Mouse (Mus musculus): ENCODE results near the gene Kcnj2. TPM values are rescaled to one million over a fixed set of nuclear protein-coding genes. Genes with fewer than 3 reads are reported as not detected.

Kcnj2 gene
- total RNA-seq, 2 experiments from 2014 or later = 15.8 to 17.7 TPM

DNA sequence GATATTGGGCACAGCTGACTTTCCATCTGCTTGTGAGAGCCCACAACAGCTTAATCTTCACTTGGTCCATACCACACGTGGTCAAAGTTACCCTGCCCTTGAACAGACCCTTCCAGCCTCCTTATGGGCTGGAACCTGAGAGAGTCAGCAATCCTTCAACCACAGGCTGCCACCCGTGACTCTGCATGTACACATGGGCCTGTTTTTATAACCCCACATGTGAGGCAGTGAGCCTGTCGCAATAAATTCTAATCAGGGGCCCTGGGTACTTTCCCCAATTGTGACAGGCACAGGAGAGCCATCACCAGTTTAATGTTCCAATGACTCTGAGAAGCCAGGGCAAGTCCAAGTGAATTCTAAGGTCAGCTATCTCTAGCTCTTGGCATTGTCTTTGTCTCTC is 22.8 kb downstream of the Kcnj2 start:
- DNase-seq (ENCODE audit: low spot score in 2 of 2) = no peak

DNA sequence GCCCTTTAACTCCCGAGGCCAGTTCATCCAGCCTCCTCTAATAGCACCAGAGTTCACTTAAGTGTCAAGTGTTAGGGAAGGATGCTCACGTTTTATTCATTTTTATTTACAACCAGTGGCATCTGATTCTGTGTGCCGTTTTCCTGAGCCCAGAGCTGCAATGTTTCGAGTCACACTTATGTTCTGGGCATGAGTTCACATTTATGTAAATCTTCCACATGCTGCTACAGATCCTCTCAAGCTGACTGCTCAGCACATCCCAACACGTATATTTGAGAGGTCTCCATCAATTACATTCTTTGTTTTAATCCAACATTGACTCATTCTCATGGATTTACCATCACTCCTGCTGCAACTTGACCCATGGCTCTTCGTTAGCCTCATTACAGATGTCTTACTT is 25.2 kb downstream of the Kcnj2 start:
- no peak for DNase-seq (ENCODE audit: low spot score in 2 of 2)

DNA sequence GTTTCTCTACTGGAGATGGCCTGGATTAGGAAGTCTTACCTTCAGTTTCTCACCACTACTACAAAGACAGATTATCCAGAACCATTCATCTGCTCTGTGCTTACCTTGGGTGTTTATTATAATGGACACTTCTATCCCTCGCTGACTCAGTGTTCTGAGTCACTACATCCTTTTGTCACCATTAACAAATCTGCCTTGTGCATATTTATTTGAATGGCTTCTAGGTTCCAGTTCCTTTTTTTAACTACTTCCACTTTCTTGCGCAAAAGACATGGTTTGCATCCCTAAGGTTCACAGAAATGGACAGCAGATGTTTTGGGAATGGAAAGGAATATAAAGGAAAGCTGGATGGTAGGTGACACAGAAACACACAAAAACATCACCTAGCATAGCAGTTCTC is 27.0 kb downstream of the Kcnj2 start:
- DNase-seq (ENCODE audit: low spot score in 2 of 2) = no peak

DNA sequence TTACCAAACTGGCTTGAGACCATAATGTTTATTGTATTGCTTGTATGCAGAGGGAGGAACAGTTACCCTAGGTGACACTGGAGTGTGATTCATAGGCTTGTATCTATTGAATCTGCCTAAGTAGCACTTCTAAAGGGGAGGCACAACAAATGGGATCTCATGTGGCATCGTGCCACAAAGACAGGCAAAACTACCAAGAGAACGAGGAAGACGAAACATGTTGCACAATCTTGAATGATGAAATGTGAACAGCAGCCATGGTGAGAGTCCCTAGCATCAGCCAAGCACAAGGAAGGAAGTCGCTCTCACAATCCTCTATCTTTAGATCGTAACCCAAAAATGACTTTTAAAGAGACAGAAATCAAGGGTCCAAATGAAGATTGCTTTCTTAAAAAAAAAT is 30.6 kb downstream of the Kcnj2 start:
- no peak for DNase-seq (ENCODE audit: low spot score in 2 of 2)

DNA sequence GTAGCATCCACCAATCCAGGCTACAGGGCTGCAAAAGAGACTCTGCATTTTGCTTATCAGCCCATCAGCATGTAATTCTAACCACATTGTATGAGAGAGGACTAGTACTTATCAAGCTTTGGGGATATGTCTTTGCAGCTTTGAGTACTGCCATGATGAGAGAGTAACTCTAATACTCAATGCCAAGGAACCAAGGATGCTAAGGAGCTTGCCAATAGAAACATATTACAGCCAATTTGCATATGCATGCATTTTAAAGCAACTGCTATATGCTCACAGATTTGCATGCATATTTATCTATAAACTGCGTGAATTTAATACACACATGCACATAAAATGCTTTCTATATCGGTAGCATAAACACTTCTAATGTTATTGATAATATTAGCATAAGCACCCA is 34.2 kb downstream of the Kcnj2 start:
- no peak for DNase-seq (ENCODE audit: low spot score in 2 of 2)

DNA sequence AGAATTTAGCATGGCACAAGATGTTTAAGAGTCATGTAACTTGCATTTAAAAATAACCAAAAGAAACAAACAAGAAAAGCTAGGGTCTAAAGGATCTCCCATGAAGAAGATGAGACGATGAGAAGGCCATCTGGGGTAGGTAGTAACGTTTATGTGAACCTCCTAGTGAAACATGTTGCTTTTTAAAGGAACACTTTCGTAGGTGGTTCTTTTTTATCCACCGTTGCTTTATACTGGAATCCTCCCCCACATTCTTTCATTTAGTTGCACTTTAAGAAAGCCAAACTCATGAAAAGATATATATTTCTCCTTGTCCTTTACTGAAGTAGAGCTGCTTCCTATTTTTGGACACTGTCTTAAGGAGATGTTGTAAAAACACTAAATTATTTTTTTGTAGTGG is 34.7 kb downstream of the Kcnj2 start:
- DNase-seq (ENCODE audit: low spot score in 2 of 2) = no peak

DNA sequence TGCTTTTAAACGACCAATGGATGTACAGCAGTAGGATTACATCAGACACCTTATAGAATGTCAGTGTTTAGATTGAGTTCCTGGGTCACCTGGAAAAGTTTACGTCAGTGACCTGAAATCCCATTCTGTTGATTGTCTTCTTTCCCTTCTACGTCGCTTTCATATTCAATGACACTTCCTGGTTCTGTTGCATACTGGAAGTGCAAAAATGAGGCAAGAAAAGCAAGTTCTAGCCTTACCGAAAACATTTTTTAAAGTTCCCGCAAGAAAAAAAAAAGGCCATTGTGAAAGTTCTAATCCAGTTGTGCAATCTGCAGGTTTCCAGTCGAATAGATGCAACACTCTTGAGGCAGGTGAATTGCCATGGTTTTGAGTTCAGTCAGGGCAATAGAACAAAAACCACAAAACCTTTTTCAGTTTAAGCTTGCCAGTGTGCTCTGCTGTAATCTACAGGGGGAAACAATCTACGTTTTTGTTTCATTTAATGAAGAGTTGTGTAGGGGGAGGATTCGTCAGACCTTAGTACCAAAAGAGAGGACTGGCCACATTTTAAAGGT is 35.7 kb downstream of the Kcnj2 start:
- no peak for DNase-seq (ENCODE audit: low spot score in 2 of 2)

DNA sequence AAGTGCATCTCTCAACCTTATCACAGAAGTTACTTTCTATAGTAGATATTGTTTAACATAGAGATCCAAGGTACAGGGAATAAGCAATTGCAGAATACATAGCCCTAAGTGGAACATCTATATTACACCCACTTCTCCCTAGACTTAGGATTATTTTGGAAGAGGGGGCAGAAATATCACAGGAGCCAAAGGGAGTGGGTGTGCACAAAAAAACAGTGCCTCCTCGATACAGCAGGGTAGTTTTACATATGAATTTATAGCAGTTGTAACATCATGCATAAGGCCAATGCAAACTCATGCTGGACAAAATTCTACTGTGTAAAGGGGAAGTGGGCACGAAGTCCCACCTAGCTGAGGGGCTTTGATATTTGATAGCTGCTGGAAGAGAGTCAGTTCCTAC is 38.5 kb downstream of the Kcnj2 start:
- DNase-seq (ENCODE audit: low spot score in 2 of 2) = peak in 1 of 2 experiments; percentile 25

DNA sequence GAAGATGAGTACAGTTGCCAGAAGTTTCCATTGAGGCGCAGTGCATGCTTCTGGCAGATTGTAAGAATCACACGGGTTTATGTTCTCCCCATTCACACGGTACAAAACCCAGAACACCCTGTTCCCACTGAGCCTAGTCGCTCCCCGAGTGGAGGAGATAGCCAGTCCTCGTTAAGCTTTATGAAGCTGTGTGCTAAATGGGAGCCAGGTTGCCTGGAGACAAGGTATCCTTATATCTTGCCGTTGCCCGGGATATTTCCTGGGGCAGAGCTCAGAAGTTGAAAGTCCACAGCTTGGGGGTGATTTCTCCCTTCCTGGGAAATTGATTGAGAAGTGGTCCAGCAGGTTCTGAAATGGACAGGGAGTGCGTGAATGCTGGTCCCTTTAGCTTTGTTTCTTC is 42.2 kb downstream of the Kcnj2 start:
- no peak for DNase-seq (ENCODE audit: low spot score in 2 of 2)

DNA sequence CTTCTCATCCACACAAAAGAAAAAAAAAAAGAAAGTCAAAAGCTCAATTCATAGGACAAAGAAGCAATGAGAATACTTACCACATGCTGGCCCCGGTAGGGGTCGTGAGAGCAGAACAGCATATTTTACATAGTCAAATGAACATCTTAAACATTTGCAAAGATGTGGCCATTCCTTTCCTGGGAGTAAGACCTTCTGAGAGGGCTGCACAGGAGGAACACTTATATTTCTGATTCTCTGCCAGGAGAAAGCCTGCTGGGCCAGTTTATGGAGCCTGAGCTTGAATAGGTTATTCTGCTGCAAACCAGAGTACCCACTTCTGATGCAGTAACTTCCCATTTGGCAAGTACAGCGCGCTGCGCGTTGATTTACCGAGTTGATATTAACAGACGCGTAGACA is 55.5 kb downstream of the Kcnj2 start:
- no peak for DNase-seq (ENCODE audit: low spot score in 2 of 2)

DNA sequence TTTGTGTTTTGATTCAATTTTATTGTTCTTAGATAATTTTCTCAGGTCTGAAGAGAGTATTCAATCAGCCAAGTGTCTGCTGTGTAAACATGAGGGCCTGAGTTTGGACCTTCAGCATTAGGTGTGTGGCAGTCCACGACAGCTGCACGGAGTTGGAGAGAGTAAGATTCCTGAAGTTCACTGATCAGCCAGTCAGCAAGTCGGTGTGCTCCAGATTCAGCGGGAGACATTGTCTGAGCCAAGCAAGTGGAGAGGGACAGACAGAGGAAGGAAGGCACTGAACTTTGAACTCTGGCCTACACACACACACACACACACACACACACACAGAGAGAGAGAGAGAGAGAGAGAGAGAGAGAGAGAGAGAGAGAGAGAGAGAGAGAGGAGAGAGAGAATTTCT is 57.4 kb downstream of the Kcnj2 start:
- DNase-seq (ENCODE audit: low spot score in 2 of 2) = no peak

DNA sequence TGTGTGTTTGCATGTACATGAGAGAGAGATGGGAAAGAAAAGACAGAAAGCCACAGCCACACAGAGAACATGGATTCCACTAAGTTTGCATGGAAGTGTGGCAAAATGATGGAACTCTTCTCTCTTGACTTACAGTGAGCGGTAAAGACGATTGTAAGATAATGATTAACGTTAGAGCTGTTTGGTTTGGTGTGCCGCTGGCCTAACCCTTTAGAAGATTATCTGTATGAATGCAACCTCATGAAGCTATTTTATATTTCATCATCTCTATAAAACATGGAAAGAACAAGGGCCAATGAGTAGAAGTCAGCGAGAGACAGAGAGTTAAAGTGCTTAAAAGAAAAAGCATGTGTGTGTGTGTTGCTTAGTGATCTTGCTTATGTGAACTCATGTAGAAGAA is 60.0 kb downstream of the Kcnj2 start:
- no peak for DNase-seq (ENCODE audit: low spot score in 2 of 2)

Other genes starting within 250 kb of the Kcnj2 start
- 10 to 100 TPM; 25.5 to 27.7 TPM for gene Kcnj16, start 98.1 kb upstream of the Kcnj2 start, total RNA-seq (2021)

All from left cerebral cortex, adult 18-20 months (tissue).